Mouse (Mus musculus) urinary bladder, adult 2 months (tissue): ENCODE results near the gene Pbxip1. TPM values are rescaled to one million over a fixed set of nuclear protein-coding genes. Genes with fewer than 3 reads are reported as not detected.

Experiments used
- DNase-seq: peaks from one replicate; pipeline ENCODE4 v3.0.0; 2022; ENCODE audit warnings: low spot score
- polyA plus RNA-seq: library from polyadenylated mRNA; depleted of rRNA; stranded (reverse); fragments of >200 nt; gene quantifications from 2 replicates; pipeline ENCODE4 v1.2.3, GENCODE M21; 2012

The Pbxip1 gene
- polyA plus RNA-seq, 1 experiment, result 167 TPM

DNA sequence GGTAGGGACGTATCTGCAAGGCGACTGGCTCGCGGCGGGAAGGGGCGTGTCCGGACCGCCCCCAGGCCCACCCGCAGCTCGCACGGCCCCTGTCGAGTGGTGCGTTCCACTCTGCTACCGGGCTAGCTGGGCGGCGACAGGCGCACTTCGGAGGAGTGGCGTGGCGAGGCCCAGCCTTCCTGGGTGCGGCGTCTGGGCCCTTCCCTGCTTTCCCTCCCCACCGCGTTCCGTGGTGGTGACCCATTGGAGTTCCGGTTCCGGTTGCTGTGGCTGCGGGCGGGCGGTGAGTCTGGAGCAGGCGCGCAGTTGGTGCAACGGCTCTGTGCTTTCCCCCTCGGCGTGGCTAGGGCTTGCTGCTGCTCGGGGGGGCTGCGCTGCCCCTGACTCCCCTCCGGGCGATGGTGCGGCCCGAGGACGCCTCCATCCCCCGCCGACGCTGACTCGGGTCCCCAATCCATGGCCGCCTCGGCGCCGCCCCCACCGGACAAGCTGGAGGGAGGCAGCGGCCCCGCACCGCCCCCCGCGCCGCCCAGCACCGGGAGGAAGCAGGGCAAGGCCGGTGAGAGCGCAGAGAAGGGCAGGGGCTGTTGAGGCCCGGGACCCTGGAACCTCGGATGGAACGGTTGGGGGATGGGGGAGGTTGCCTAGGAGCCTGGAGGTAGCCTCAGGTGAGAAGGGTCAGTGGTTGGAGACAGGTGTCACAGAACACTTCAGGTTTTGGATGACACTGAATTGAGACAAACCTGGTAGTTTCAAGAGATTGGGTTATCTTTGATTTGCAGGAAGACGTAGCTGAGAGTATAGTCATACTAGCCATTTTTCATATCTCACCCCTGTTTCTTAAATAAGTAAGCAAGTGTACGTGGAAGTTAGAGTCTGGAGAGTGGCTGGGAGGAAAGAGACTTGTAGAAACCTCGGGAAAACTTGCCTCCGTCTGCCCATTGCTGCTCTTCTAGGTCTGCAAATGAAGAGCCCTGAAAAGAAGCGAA is 6.0 kb upstream of the Pbxip1 start, which contains the start of gene Pygo2:
Pygo2 (plus strand) TSS at position 44 of the 989 bp plus-strand sequence.
- DNase-seq, result peak; percentile 90

DNA sequence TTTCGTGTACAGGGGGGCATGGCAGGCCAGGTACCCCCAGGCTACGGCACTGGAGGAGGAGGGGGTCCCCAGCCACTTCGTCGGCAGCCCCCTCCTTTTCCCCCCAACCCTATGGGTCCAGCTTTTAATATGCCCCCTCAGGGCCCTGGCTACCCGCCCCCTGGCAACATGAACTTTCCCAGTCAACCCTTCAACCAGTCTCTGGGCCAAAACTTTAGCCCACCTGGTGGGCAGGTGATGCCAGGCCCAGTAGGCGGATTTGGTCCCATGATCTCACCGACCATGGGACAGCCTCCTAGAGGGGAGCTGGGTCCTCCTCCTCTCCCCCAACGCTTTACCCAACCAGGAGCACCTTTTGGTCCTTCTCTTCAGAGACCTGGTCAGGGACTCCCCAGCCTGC is 3.9 kb upstream of the Pbxip1 start:
- DNase-seq, result no peak

- DNase-seq, result no peak
Measured at GRCm38 (mm10) chr3:89434532-89434931, 2.0 kb upstream of the Pbxip1 start.

DNA sequence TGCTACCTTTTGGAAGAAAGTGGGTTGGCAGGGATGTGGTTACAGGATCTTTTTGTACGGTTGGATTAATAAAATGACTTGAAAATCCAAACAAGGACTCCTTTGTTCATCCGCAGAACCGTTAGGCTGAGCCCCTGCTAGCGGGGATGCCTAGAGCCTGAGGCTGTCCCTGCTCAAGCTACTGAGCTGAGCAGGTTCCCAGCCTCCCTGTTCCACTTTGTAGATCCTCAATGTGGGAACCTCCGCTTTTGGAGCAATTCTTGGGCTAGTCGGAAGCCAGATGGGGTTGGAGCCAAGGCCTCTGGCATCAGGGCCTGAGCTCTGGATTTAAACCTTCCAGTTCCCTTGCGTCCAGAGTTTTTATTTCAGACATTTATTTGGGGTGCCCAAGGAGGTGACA is 1.5 kb upstream of the Pbxip1 start:
- no peak for DNase-seq

GRCm38 (mm10) chr3:89437269-89437668 is 763 bp downstream of the Pbxip1 start:
- no peak for DNase-seq

- DNase-seq, result no peak
Measured at GRCm38 (mm10) chr3:89440691-89441090, 4.2 kb downstream of the Pbxip1 start.

GRCm38 (mm10) chr3:89448720-89449537 is 12.4 kb downstream of the Pbxip1 start:
- DNase-seq, result no peak

DNA sequence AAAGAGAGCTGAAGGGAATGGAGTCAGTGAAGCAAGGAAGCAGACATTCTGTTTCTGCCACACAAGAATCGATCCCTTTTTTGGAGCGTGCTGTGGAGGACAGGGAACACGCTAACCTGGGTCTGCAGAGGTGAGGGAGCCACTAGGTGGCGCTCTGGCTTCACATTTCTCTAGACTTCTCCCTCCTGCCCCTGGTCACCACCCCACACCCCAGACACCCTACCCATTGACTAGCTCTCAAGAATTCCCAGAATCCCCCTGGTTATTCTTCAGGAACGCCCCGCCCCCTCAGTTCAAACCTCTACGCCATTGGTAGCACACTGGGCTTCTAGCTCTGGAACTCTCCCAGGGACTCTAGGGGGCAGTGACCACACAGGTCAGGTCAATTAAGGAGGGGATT is 13.0 kb downstream of the Pbxip1 start:
- DNase-seq, result no peak

DNA sequence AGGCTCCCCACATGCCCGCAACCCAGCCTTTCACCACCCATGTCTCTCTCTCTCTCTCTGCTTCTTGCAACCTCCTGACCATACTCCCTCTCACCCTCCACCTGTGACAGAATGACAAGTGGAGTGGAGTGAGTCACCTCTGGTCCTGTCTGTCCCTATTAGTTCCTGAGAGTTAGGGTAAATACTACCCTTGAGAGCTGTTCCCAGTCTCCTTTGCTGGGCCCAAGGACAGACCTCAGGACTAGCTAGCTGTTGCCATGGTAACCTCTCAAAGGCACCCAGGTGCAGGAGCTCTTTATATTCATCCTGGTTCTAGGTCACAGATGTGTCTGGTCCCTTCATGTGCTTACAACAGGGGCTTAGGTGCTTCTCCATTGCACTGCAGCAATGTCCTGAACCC is 15.4 kb downstream of the Pbxip1 start:
- DNase-seq, result no peak

- DNase-seq, result no peak
Measured at GRCm38 (mm10) chr3:89454401-89455177, 18.1 kb downstream of the Pbxip1 start, which contains the start of gene Pmvk. TSS of gene Pmvk (plus strand) at chr3:89454541.

DNA sequence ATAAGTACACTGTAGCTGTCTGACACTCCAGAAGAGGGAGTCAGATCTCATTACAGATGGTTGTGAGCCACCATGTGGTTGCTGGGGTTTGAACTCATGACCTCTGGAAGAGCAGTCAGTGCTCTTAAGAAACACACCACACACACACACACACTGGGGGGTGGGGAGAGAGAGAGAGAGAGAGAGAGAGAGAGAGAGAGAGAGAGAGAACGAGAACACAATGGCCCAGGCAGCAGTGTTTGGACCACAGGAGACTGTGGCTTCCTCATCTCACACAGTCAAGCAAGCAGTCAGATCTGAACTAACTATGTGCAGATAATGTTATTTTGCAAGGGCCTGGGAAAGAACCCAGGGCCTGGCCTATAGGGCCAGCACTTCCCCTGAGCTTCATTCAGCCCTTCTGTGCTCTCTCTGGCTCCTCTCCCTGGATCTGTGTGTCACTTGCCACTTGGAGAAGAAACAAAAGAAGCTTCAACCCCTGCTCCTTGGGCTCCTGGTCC is 19.3 kb downstream of the Pbxip1 start:
- DNase-seq, result no peak

DNA sequence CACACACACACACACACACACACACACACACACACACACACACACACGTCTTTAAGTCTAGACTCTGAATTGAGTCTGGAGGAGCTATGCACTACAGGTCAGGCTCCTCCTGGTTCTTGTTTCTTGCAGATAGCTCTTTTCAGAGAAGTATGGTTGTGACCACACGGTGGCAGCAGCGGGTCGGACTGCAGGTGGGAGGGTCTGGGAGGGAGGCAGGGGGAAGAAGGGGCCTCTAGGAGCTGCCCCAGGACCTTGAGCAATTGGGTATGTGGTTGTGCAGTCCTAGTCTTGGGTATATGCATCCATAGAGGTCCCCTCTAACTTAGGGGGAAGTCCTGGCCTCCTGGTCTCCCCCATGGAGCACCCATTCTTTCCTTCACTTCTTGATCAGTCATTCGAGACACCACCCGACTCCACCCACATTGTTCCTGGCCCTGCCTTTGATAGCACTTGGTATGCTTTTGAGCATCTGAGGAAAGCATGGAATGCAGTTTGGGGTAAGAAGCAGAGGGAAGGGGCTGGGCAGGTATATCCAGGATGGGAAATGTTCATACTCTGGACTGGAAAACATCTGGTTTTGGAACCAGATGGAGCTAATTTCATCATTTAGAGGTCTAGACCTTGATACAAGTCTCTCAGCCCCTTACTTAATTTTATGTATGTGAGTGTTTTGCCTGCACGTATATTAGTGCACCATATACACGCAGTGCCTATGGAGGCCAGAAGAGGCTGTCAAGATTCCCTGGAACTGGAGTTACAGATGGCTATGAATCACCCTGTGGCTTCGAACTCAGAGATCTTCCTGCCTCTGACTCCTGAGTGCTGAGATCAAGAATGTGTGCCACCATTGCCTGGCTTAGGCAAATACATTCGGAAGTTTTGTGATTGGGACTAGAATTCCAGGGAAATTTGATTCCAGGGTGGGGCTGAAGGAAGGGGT is 20.5 kb downstream of the Pbxip1 start:
- DNase-seq, result peak; percentile 50

DNA sequence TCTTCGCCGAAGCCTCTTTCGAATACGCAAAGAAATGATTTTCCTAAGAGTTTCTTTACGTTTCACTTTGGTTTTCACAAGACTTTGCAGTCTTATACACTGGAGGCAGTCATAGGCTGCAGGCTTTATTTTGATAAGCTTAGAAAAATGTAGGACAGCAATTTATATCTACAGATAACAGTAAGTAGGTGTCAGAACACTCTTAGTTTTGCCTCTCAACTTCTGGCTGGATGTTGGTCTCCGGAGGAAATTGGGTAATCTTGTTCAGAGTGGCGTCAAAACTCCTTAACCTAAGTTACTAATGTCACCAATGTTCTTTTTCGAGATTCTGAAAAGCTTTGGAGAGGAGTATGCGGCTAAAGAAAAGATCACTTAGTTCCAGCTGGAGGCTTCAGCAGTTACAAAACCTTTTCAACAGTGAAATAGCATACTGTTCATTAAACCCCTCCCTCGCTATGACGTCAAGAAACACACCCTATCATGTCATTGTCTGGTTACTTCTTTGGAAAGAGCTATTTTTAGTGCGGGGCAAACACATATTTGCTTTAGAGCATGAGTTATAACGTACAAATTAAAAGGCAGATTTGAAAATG is 22.0 kb downstream of the Pbxip1 start:
- DNase-seq, result no peak

DNA sequence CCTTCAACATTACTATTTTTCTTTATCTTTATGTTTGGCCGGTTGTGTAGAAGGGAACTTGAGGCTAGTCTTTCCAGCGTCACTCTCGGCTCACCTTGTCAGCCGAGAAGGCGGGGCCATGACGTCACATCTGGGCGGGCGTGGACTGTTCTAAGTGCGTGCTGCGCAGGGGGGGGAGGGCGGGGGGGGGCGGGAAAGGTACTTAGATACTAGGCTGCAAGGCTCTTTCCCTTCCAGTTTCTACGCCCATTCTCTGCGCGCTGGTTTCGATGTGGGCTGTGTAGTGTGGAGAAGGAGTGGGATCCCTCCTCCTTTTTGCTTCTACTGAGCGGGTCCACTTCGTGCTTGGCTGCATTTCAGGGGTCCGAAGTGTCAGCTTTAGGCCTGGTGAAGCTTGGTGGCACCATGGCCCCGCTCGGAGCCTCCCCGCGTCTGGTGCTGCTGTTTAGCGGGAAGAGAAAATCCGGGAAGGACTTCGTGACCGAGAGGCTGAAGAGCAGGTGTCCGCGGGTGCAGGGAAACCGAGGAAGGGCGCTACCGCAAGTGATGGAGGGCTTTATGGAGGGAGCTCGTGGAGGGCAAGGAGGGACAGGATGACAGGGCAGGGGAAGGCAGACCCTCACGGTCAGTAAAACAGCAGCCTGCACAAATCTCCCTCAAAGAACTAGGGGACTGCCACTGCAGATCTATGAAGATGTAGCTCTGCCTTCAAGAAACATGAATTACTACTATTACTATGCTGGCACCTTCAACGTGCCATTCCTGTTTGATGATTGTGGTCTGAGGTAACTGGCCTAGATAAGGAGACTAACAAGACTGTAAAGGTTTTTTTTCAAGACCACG is 22.7 kb downstream of the Pbxip1 start:
- peak; percentile 61 for DNase-seq

DNA sequence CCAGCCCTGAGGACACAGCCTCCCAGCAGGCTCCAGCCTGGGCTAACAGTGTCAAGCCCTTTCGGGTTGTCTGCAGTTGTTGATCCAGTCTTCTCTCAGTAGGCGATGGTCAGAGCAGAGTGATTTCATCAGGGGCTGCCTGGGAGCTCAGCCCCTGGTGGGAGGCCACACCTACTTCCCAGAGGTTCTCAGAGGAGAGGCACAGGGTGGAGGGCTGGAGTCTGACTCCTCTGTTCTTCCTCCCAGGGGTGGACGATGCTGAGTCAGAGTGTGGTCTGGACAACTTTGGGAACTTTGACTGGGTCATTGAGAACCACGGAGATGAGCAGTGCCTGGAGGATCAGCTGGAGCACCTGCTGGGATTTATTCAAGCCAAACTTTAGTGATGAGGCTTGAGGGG is 31.8 kb downstream of the Pbxip1 start:
- DNase-seq, result no peak

GRCm38 (mm10) chr3:89472280-89472679 is 35.8 kb downstream of the Pbxip1 start:
- DNase-seq, result no peak

DNA sequence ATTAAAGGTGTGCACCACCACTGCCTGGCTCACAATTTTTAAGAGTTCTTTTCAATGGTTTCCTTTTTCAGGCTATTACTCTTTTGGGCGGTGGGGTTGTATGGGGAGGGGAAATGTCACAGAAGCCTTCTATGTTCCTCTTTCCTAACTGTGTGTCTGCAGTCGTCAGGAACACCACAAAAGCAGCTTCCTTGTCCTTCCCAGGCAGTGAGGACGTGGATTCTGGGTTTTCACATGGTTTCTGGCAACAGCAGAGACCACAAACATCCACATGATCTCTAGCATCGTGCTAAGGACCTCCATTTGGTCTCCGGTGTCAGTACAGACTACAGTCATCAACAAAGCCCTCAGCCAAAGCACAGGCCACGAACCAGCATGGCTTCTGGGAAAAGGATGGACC is 37.3 kb downstream of the Pbxip1 start:
- DNase-seq, result no peak

- no peak for DNase-seq
Measured at GRCm38 (mm10) chr3:89479055-89479454, 42.5 kb downstream of the Pbxip1 start.

DNA sequence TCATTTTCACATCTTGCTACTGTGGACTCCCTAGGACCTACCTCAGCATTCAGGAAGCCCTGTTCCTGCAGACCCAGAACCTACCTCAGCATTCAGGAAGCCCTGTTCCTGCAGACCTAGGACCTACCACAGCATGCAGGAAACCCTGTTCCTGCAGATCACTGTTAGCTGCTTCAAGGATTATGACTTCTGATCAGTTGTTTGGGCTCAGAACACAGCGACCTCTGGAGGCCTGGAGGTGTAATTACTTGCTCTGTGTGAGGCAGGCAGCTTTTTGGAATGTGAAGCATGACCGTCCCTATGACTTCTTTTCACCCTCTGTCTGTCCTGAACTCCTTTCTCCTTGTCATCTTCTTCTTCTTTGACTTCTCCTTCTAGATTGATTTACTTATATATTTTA is 45.0 kb downstream of the Pbxip1 start:
- DNase-seq, result no peak
